26 mouse cellular contexts compared by ENCODE assay signal in the genomic region with DNA sequence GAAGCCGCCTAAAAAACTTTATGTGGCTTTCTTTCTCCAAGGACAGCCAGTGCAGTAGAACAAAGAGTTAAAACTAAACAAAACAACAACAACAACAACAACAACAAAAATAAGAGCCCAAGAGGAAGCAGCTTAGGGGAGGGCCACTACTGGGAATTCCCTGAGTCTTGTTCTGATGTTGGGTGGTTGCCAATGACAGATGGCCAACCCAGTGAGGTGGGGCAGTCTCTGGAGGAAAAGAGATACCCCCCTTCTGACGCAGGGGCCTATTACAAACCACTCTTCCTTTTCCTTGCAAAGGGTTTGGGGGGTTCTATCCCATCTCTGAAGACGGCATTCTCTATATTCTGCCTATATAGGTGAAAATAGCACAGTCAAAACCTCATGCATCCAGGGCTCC. TPM values are rescaled to one million over a fixed set of nuclear protein-coding genes. Genes with fewer than 3 reads are reported as not detected.
A peak's percentile ranks its signal among the peaks of the same experiment; 100 is the strongest.
DNase-seq lines count a peak whose midpoint lies in the region; ATAC-seq lines count a peak whose summit lies in the region.
"Had no signal": no experiment of that assay in that cellular context is flagged by ENCODE, and none has a peak within 500 bp of the region (broad histone marks: within the 10 kb centered on the region; RNA-seq: fewer than 3 reads in every experiment).

No protein-coding gene starts in this region.

- no peak overlapping the region for H3K4me3 ChIP-seq in forebrain, embryonic 13.5 days
- no peak overlapping the region for H3K4me3 ChIP-seq in forebrain, embryonic 11.5 days (ENCODE audit: low read depth, low read length)
- no peak overlapping the region for H3K4me3 ChIP-seq in kidney, embryonic 14.5 days (ENCODE audit: low read length)
- H3K4me3 ChIP-seq: embryonic facial prominence, embryonic 10.5 days; heart, adult 2 months; heart, embryonic 15.5 days; left cerebral cortex, adult 2 months had no signal

- H3K36me3 ChIP-seq in forebrain, embryonic 13.5 days (ENCODE audit: poor library complexity, severe bottlenecking), result no peaks in the 10 kb centered on the region
- no peaks in the 10 kb centered on the region for H3K36me3 ChIP-seq in forebrain, embryonic 11.5 days (ENCODE audit: control insufficient read depth, insufficient read depth, low read length)
- H3K36me3 ChIP-seq in kidney, embryonic 14.5 days (ENCODE audit: control insufficient read depth, insufficient read depth, low read length), result no peaks in the 10 kb centered on the region
- H3K36me3 ChIP-seq: embryonic facial prominence, embryonic 10.5 days had no signal

- no peaks in the 10 kb centered on the region for H3K4me1 ChIP-seq in forebrain, embryonic 13.5 days
- no peaks in the 10 kb centered on the region for H3K4me1 ChIP-seq in forebrain, embryonic 11.5 days (replicated peaks; ENCODE audit: control insufficient read depth, insufficient read depth, low read length)
- no peaks in the 10 kb centered on the region; the same call in 1 of the 2 replicates for H3K4me1 ChIP-seq in kidney, embryonic 14.5 days (ENCODE audit: control insufficient read depth, insufficient read depth, low read length)

- WGBS in forebrain, embryonic 13.5 days, result 83% methylated on average over 3 of the region's 3 CpGs
- 88% methylated on average over 3 of the region's 3 CpGs for WGBS in forebrain, embryonic 11.5 days
- WGBS in kidney, embryonic 14.5 days, result 82% methylated on average over 3 of the region's 3 CpGs

- H3K9ac ChIP-seq in forebrain, embryonic 13.5 days, result no peak overlapping the region
- no peak overlapping the region for H3K9ac ChIP-seq in forebrain, embryonic 11.5 days (ENCODE audit: low read length)
- H3K9ac ChIP-seq in kidney, embryonic 14.5 days (ENCODE audit: low read depth, low read length), result no peak overlapping the region
- H3K9ac ChIP-seq: heart, embryonic 15.5 days had no signal

- no peak overlapping the region for H3K4me2 ChIP-seq in forebrain, embryonic 13.5 days
- H3K4me2 ChIP-seq in forebrain, embryonic 11.5 days (ENCODE audit: low read depth, low read length, severe bottlenecking), result no peak overlapping the region
- H3K4me2 ChIP-seq in kidney, embryonic 14.5 days (replicated peaks; ENCODE audit: low read depth, low read length), result no peak overlapping the region
- H3K4me2 ChIP-seq: heart, embryonic 15.5 days; liver, embryonic 11.5 days had no signal

- no peaks in the 10 kb centered on the region for H3K27me3 ChIP-seq in forebrain, embryonic 13.5 days
- H3K27me3 ChIP-seq in forebrain, embryonic 11.5 days (ENCODE audit: control insufficient read depth, insufficient read depth, low read length), result no peaks in the 10 kb centered on the region
- no peaks in the 10 kb centered on the region for H3K27me3 ChIP-seq in kidney, embryonic 14.5 days (ENCODE audit: control insufficient read depth, insufficient read depth, low read length)
- H3K27me3 ChIP-seq: heart, embryonic 15.5 days had no signal

- no peaks in the 10 kb centered on the region for H3K9me3 ChIP-seq in forebrain, embryonic 13.5 days (replicated peaks)
- H3K9me3 ChIP-seq in forebrain, embryonic 11.5 days (ENCODE audit: control insufficient read depth, low read length), result no peaks in the 10 kb centered on the region
- H3K9me3 ChIP-seq in kidney, embryonic 14.5 days (ENCODE audit: control insufficient read depth, low read length), result no peaks in the 10 kb centered on the region
- H3K9me3 ChIP-seq: embryonic facial prominence, embryonic 10.5 days; heart, embryonic 15.5 days had no signal

- ATAC-seq in forebrain, embryonic 13.5 days, result peak; percentile 83
- no peak for ATAC-seq in forebrain, embryonic 11.5 days (replicated peaks; ENCODE audit: low FRiP score)
- ATAC-seq in kidney, embryonic 14.5 days (ENCODE audit: low FRiP score, low TSS enrichment), result no peak
- ATAC-seq in cerebellum, adult (ENCODE audit: insufficient number of reproducible peaks, low FRiP score, low TSS enrichment), result peak; percentile 51; the same call in 1 of the 2 replicates
- ATAC-seq: Patski had no signal

- no peak for DNase-seq in forebrain, embryonic 11.5 days (ENCODE audit: low spot score)
- no peak for DNase-seq in kidney, adult 9 months
- peak; percentile 63 for DNase-seq in cerebellum, adult 9-11 months
- no peak for DNase-seq in thymus, postnatal 4 days
- no peak for DNase-seq in ovary, postnatal 36 days (ENCODE audit: low spot score)
- DNase-seq: adrenal gland, postnatal 10 days; gastrocnemius, postnatal 14 days; heart, adult 2 months; kidney, postnatal 14 days; lung, adult 18-20 months; lung, postnatal 36 days had no signal

- H3K27ac ChIP-seq in forebrain, embryonic 13.5 days, result no peak overlapping the region
- H3K27ac ChIP-seq in forebrain, embryonic 11.5 days (ENCODE audit: low read depth, low read length), result no peak overlapping the region
- H3K27ac ChIP-seq in kidney, embryonic 14.5 days (ENCODE audit: low read depth, low read length), result peak overlapping the region; percentile 9; the same call in 1 of the 2 replicates
- H3K27ac ChIP-seq: embryonic facial prominence, embryonic 10.5 days; heart, adult 2 months; left cerebral cortex, adult 2 months; stomach, postnatal 0 days had no signal

RNA-seq across cellular contexts. Expression of gene Gm11096, which starts 50.8 kb away (rescaled TPM):
- not detected in 2 replicates for polyA plus RNA-seq in forebrain, embryonic 13.5 days (2015; fragmentation: Nextera tagmentation; extraction: Ambion mirVana)
- polyA plus RNA-seq in forebrain, embryonic 11.5 days (2014; fragmentation: Nextera tagmentation; extraction: Ambion mirVana), result not detected in 2 replicates
- not detected in 2 replicates for polyA plus RNA-seq in kidney, embryonic 14.5 days (2014; fragmentation: Nextera tagmentation; extraction: Ambion mirVana)
- polyA plus RNA-seq: embryonic facial prominence, embryonic 10.5 days; frontal cortex, adult 2 months; heart, adult 2 months; heart, embryonic 15.5 days; hindbrain, embryonic 11.5 days; intestine, embryonic 14.5 days; limb, embryonic 11.5 days; liver, embryonic 11.5 days; neural tube, embryonic 11.5 days; Patski; stomach, postnatal 0 days; thymus, postnatal 0 days had no signal

Comparison
In these comparisons a context has a peak if more than half of its experiments do, and no peak if none do; other contexts are left out.
1. ATAC-seq: peak in forebrain, embryonic 13.5 days (single experiment) and cerebellum, adult (single experiment); none in forebrain, embryonic 11.5 days (single experiment) and kidney, embryonic 14.5 days (single experiment).